Mouse (Mus musculus) ES-E14 (cell line): ENCODE measurements around the gene Npc1l1.

Experiments
- CHD2 ChIP-seq: IDR thresholded peaks from 2 replicates; pipeline ENCODE4 v1.6.1; 2014; ENCODE audit warnings: mild to moderate bottlenecking, low read depth, low read length, inconsistent platforms
- ZNF384 ChIP-seq: IDR thresholded peaks from 2 replicates; pipeline ENCODE4 v1.6.1; 2012; ENCODE audit warnings: low read depth, low read length, inconsistent platforms

DNA sequence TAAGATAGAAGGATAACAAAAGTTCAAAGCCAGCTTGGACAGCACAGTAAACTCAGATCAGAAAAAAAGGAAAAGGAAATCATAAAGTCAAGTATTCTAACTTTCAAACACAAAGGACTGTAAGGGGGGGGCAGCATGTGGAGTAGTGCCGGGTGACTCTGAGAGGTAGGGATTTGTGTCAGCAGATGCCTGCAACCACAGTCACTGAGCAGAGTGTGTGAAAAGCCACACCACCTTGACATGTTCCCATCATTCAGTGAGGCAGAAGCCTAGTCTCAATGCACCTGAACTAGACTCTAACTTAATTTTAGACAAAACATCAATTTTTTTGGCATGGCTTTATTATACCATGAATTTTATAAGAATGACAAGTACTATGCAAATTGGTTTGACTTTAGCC lies 54.4 kb downstream of the Npc1l1 start:
- no peak for TF ChIP-seq ZNF384
- no peak for TF ChIP-seq CHD2
